Mouse (Mus musculus) midbrain, embryonic 10.5 days (tissue): ENCODE measurements around the gene Plin4. TPM values are rescaled to one million over a fixed set of nuclear protein-coding genes. Genes with fewer than 3 reads are reported as not detected.

ENCODE experiments used
- DNase-seq: peaks from one replicate; pipeline ENCODE4 v3.0.0-alpha.2; 2017; ENCODE audit warnings: low spot score
- H3K27ac ChIP-seq: fragments of 300-500 bp; sonication (generic); replicated peaks from 2 replicates; pipeline ENCODE4 v1.5.1; 2016; ENCODE audit warnings: mild to moderate bottlenecking
- H3K27me3 ChIP-seq: fragments of 300-500 bp; sonication (generic); 2 replicates; pipeline ENCODE4 v1.6.1; 2016; ENCODE audit warnings: low read depth, mild to moderate bottlenecking; ENCODE audit not compliant: poor library complexity, severe bottlenecking
- H3K36me3 ChIP-seq: fragments of 300-500 bp; sonication (generic); 2 replicates; pipeline ENCODE4 v1.6.1; 2016; ENCODE audit warnings: mild to moderate bottlenecking, moderate library complexity
- H3K4me1 ChIP-seq: fragments of 300-500 bp; sonication (generic); 2 replicates; pipeline ENCODE4 v1.6.1; 2016
- H3K4me3 ChIP-seq: fragments of 300-500 bp; sonication (generic); 2 replicates; pipeline ENCODE4 v1.5.1; 2016; ENCODE audit warnings: mild to moderate bottlenecking, moderate library complexity
- H3K9me3 ChIP-seq: fragments of 300-500 bp; sonication (generic); replicated peaks from 2 replicates; pipeline ENCODE4 v1.6.1; 2016; ENCODE audit warnings: mild to moderate bottlenecking
- WGBS: fragments of 180-500 bp; shearing (Covaris S2); methylation state at CpG from one replicate; pipeline ENCODE4 v1.1.7; 2016; 5-methylcytosine and 5-hydroxymethylcytosine counted together
- polyA plus RNA-seq: library from polyadenylated mRNA; unstranded; fragments of >200 nt; fragmentation: Nextera tagmentation; extraction: Ambion mirVana; gene quantifications from 2 replicates; pipeline ENCODE4 v1.2.1, GENCODE M21; 2016

The Plin4 gene
- polyA plus RNA-seq, 1 experiment from 2014 or later = 0.04 TPM

GRCm38 (mm10) chr17:56137839-56138613 is 28.4 kb upstream of the Plin4 start:
- Histone ChIP-seq H3K9me3 (no peaks in the 10 kb centered on the region), H3K4me3 (peak overlapping the region; percentile 79), H3K36me3 (no peaks in the 10 kb centered on the region), H3K4me1 (peaks cover 86% of the 10 kb centered on the region), H3K27ac (no peak overlapping the region), H3K27me3 (peaks cover 80% of the 10 kb centered on the region)
- WGBS = 15% methylated on average over 25 of the region's 25 CpGs
- no peak for DNase-seq

- Histone ChIP-seq H3K27me3 (peaks cover 65% of the 10 kb centered on the region), H3K4me3 (no peak overlapping the region), H3K36me3 (no peaks in the 10 kb centered on the region), H3K9me3 (no peaks in the 10 kb centered on the region), H3K27ac (no peak overlapping the region), H3K4me1 (peaks cover 76% of the 10 kb centered on the region)
- WGBS = 93% methylated on average over 7 of the region's 7 CpGs
- DNase-seq = no peak
These were observed 27.0 kb upstream of the Plin4 start for GRCm38 (mm10) chr17:56136558-56136957.

- Histone ChIP-seq H3K4me1 (peaks cover 56% of the 10 kb centered on the region), H3K27ac (peak overlapping the region; percentile 50), H3K36me3 (peaks cover 8% of the 10 kb centered on the region), H3K27me3 (peaks cover 45% of the 10 kb centered on the region), H3K4me3 (peak overlapping the region; percentile 47), H3K9me3 (no peaks in the 10 kb centered on the region; the same call in 1 of the 2 replicates)
- WGBS = 2% methylated on average over 27 of the region's 27 CpGs
- peak; percentile 65 for DNase-seq
These were observed 24.9 kb upstream of the Plin4 start for GRCm38 (mm10) chr17:56134463-56134971.

GRCm38 (mm10) chr17:56133457-56134363 is 24.1 kb upstream of the Plin4 start:
- Histone ChIP-seq H3K9me3 (no peaks in the 10 kb centered on the region; the same call in 1 of the 2 replicates), H3K4me1 (peaks cover 48% of the 10 kb centered on the region), H3K4me3 (peak overlapping the region; percentile 47), H3K36me3 (peaks cover 8% of the 10 kb centered on the region), H3K27ac (peak overlapping the region; percentile 50; the same call in 1 of the 2 replicates), H3K27me3 (peaks cover 37% of the 10 kb centered on the region)
- WGBS = 22% methylated on average over 18 of the region's 21 CpGs
- DNase-seq = peak; percentile 56

- H3K4me1 ChIP-seq = peaks cover 38% of the 10 kb centered on the region
- H3K9me3 ChIP-seq = no peaks in the 10 kb centered on the region; the same call in 1 of the 2 replicates
- no peak overlapping the region for H3K4me3 ChIP-seq
- peaks cover 12% of the 10 kb centered on the region for H3K36me3 ChIP-seq
- H3K27me3 ChIP-seq = peaks cover 27% of the 10 kb centered on the region
- no peak overlapping the region for H3K27ac ChIP-seq
- peak; percentile 60 for DNase-seq
- 5% methylated on average over 14 of the region's 14 CpGs for WGBS
These were observed 23.1 kb upstream of the Plin4 start for GRCm38 (mm10) chr17:56132661-56133060.

- H3K36me3 ChIP-seq = peaks cover 12% of the 10 kb centered on the region
- H3K9me3 ChIP-seq = no peaks in the 10 kb centered on the region; the same call in 1 of the 2 replicates
- WGBS = 39% methylated on average over 7 of the region's 7 CpGs
- peaks cover 18% of the 10 kb centered on the region for H3K27me3 ChIP-seq
- H3K4me3 ChIP-seq = no peak overlapping the region
- no peak overlapping the region for H3K27ac ChIP-seq
- H3K4me1 ChIP-seq = peaks cover 32% of the 10 kb centered on the region
- peak; percentile 62 for DNase-seq
These were observed 22.2 kb upstream of the Plin4 start for GRCm38 (mm10) chr17:56131814-56132213.

- no peak overlapping the region for H3K27ac ChIP-seq
- no peak overlapping the region for H3K4me3 ChIP-seq
- H3K36me3 ChIP-seq = peaks cover 12% of the 10 kb centered on the region
- no peaks in the 10 kb centered on the region; the same call in 1 of the 2 replicates for H3K9me3 ChIP-seq
- 93% methylated on average over 10 of the region's 10 CpGs for WGBS
- H3K27me3 ChIP-seq = peaks cover 11% of the 10 kb centered on the region
- H3K4me1 ChIP-seq = peaks cover 32% of the 10 kb centered on the region
- DNase-seq = no peak
These were observed 21.5 kb upstream of the Plin4 start for GRCm38 (mm10) chr17:56131136-56131535.

- peaks cover 6% of the 10 kb centered on the region for H3K9me3 ChIP-seq
- no peak for DNase-seq
- peaks cover 17% of the 10 kb centered on the region for H3K4me1 ChIP-seq
- H3K27ac ChIP-seq = no peak overlapping the region
- H3K36me3 ChIP-seq = peaks cover 12% of the 10 kb centered on the region
- H3K27me3 ChIP-seq = peaks cover 27% of the 10 kb centered on the region
- 89% methylated on average over 15 of the region's 15 CpGs for WGBS
- H3K4me3 ChIP-seq = no peak overlapping the region
These were observed 18.6 kb upstream of the Plin4 start for GRCm38 (mm10) chr17:56128246-56128645.

- 80% methylated on average over 11 of the region's 11 CpGs for WGBS
- Histone ChIP-seq H3K27me3 (peaks cover 48% of the 10 kb centered on the region), H3K4me3 (no peak overlapping the region), H3K9me3 (peaks cover 22% of the 10 kb centered on the region), H3K27ac (no peak overlapping the region), H3K36me3 (peaks cover 13% of the 10 kb centered on the region), H3K4me1 (peaks cover 12% of the 10 kb centered on the region)
- DNase-seq = no peak
These were observed 16.6 kb upstream of the Plin4 start for GRCm38 (mm10) chr17:56126175-56126574.

- peaks cover 22% of the 10 kb centered on the region for H3K9me3 ChIP-seq
- no peak overlapping the region for H3K27ac ChIP-seq
- peaks cover 57% of the 10 kb centered on the region for H3K27me3 ChIP-seq
- H3K4me1 ChIP-seq = peaks cover 17% of the 10 kb centered on the region
- H3K4me3 ChIP-seq = no peak overlapping the region
- DNase-seq = no peak
- H3K36me3 ChIP-seq = 0 out of 2 replicates have a peak, but pooled peaks cover 7% of the 10 kb centered on the region
- WGBS = 84% methylated on average over 4 of the region's 4 CpGs
These were observed 15.7 kb upstream of the Plin4 start for GRCm38 (mm10) chr17:56125276-56125630.

GRCm38 (mm10) chr17:56124377-56125275 is 15.0 kb upstream of the Plin4 start:
- H3K27ac ChIP-seq = peak overlapping the region; percentile 66
- WGBS = 13% methylated on average over 59 of the region's 59 CpGs
- H3K4me3 ChIP-seq = peak overlapping the region; percentile 53
- H3K9me3 ChIP-seq = peaks cover 22% of the 10 kb centered on the region
- peaks cover 63% of the 10 kb centered on the region for H3K27me3 ChIP-seq
- peaks cover 23% of the 10 kb centered on the region for H3K4me1 ChIP-seq
- H3K36me3 ChIP-seq = 0 out of 2 replicates have a peak, but pooled peaks cover 7% of the 10 kb centered on the region
- peak; percentile 58 for DNase-seq
